Mouse (Mus musculus): ENCODE data around the gene Scaf4.

- TF ChIP-seq CTCF (IDR thresholded peaks at IDR 0.05; ENCODE audit: borderline replicate concordance, control insufficient read depth, extremely low read depth, insufficient read depth, low read length, poor library complexity) (no peak), POLR2A (IDR thresholded peaks at IDR 0.05; ENCODE audit: control insufficient read depth, extremely low read depth, insufficient read depth, low read length, poor library complexity) (no peak)
These were observed 6.7 kb upstream of the Scaf4 start for GRCm38 (mm10) chr16:90290962-90291361.
